Mouse (Mus musculus) liver, adult 10 weeks (tissue): ENCODE measurements around the gene Rnasek. TPM values are rescaled to one million over a fixed set of nuclear protein-coding genes. Genes with fewer than 3 reads are reported as not detected.

Source experiments
- polyA plus RNA-seq: library from polyadenylated mRNA; stranded (reverse); fragments of 350-450 nt; fragmentation: Illumina TruSeq; extraction: RNeasy Lipid Tissue Mini Kit (QIAGEN cat#74804); gene quantifications from one replicate; pipeline ENCODE4 v1.2.3, GENCODE M21; 2014; ENCODE audit warnings: low read depth, low replicate concordance

Gene Rnasek
- polyA plus RNA-seq, result 21.2 TPM

GRCm38 (mm10) chr11:70239541-70240279 lies at the start of gene Rnasek, which contains the start of gene Gm21988:
Gene Rnasek (minus strand): TSS chr11:70239842.
Gene Gm21988 (minus strand): TSS chr11:70239830.

GRCm38 (mm10) chr11:70254931-70255531 lies 15.4 kb upstream of the Rnasek start, which contains the start of gene Alox12:
Gene Alox12 (minus strand): TSS chr11:70255353.

GRCm38 (mm10) chr11:70237457-70238167 lies 2.0 kb downstream of the Rnasek start, which contains the start of gene 0610010K14Rik:
Gene 0610010K14Rik (minus strand): TSS chr11:70237914.

GRCm38 (mm10) chr11:70229260-70230010 lies 10.2 kb downstream of the Rnasek start, which contains the start of gene Bcl6b:
Gene Bcl6b (minus strand): TSS chr11:70229798.

GRCm38 (mm10) chr11:70220731-70221602 lies 18.7 kb downstream of the Rnasek start, which contains the start of gene Slc16a13:
Gene Slc16a13 (minus strand): TSS chr11:70221064.

GRCm38 (mm10) chr11:70212423-70212822 lies 27.2 kb downstream of the Rnasek start, which contains the start of gene Slc16a11:
Gene Slc16a11 (plus strand): TSS chr11:70212752.

Other genes starting within 250 kb of the Rnasek start
- gene Gabarap, start 248.7 kb downstream of the Rnasek start, polyA plus RNA-seq, result 367 TPM
- gene Phf23, start 244.1 kb downstream of the Rnasek start, polyA plus RNA-seq, result 7.1 TPM
- 0.37 TPM for gene Dvl2, start 239.2 kb downstream of the Rnasek start, polyA plus RNA-seq
- gene Acadvl, start 224.4 kb downstream of the Rnasek start, polyA plus RNA-seq, result 60.6 TPM
- gene Dlg4, start 222.9 kb downstream of the Rnasek start, polyA plus RNA-seq, result 0.13 TPM
- 171 TPM for gene Asgr1, start 185.8 kb downstream of the Rnasek start, polyA plus RNA-seq
- 93.1 TPM for gene Asgr2, start 147.2 kb downstream of the Rnasek start, polyA plus RNA-seq
- gene Mgl2, start 109.5 kb downstream of the Rnasek start, polyA plus RNA-seq, result 0.24 TPM
- gene Clec10a, start 83.6 kb downstream of the Rnasek start, polyA plus RNA-seq, result 0.37 TPM
- 0.61 TPM for gene Slc16a11, start 27.1 kb downstream of the Rnasek start, polyA plus RNA-seq
- 0.53 TPM for gene Slc16a13, start 18.8 kb downstream of the Rnasek start, polyA plus RNA-seq
- 1.5 TPM for gene Bcl6b, start 10.0 kb downstream of the Rnasek start, polyA plus RNA-seq
- gene 0610010K14Rik, start 1.9 kb downstream of the Rnasek start, polyA plus RNA-seq, result 2.0 TPM
- gene Gm21988, start within 50 bp of the Rnasek start, polyA plus RNA-seq, result 1.0 TPM
- 0.37 TPM for gene Alox12, start 15.5 kb upstream of the Rnasek start, polyA plus RNA-seq
- not detected for gene Alox12e, start 82.8 kb upstream of the Rnasek start, polyA plus RNA-seq
- gene Alox15, start 112.2 kb upstream of the Rnasek start, polyA plus RNA-seq, result not detected
- gene Pelp1, start 170.2 kb upstream of the Rnasek start, polyA plus RNA-seq, result 1.6 TPM
- gene Arrb2, start 192.8 kb upstream of the Rnasek start, polyA plus RNA-seq, result 1.6 TPM
- 4.3 TPM for gene Med11, start 212.1 kb upstream of the Rnasek start, polyA plus RNA-seq
- 0.82 TPM for gene Zmynd15, start 219.6 kb upstream of the Rnasek start, polyA plus RNA-seq
- gene Cxcl16, start 220.1 kb upstream of the Rnasek start, polyA plus RNA-seq, result 4.2 TPM